Mouse (Mus musculus): ENCODE results near the gene AC161166.1. TPM values are rescaled to one million over a fixed set of nuclear protein-coding genes. Genes with fewer than 3 reads are reported as not detected.
"Not testable (repeated sequence)": the region's sequence is repeated elsewhere in the genome, so short reads cannot be mapped to it uniquely, and the experiment has no call there.

The AC161166.1 gene
- total and polyA plus RNA-seq, 3 experiments: 0.08 TPM; not detected in 2

- TF ChIP-seq MAX (IDR thresholded peaks at IDR 0.05; ENCODE audit: low read length): no peak
- TF ChIP-seq MAFK (IDR thresholded peaks at IDR 0.05; ENCODE audit: insufficient replicate concordance, low read length): 0 out of 2 replicates have a peak, but pooled peaks have one; percentile 61
- peaks cover 4 to 15% of the 10 kb centered on the region in 2 experiments for H3K4me1 ChIP-seq (ENCODE audit: control insufficient read depth in 1 of 2, insufficient read depth in 2 of 2)
- H3K9me3 ChIP-seq (replicated peaks; ENCODE audit: low read length): peaks cover under 1% of the 10 kb centered on the region
- H3K27me3 ChIP-seq (replicated peaks): peaks cover 66% of the 10 kb centered on the region
- H3K36me3 ChIP-seq (replicated peaks in 1 of 2; ENCODE audit: control insufficient read depth in 1 of 2, insufficient read depth in 1 of 2, low read length in 1 of 2): no peaks in the 10 kb centered on the region
- H3K9ac ChIP-seq (ENCODE audit: insufficient read depth, low read depth): no peak overlapping the region
- no peak for DNase-seq (ENCODE audit: extremely low read depth)
- in situ Hi-C loops (cut with MboI; ENCODE audit: low pct_ligation_motif_present, low pct_unique_long_range_greater_than_20kb, low sequenced_read_pairs) (no loop called here), dilution Hi-C loops (cut with MboI; ENCODE audit: extremely low pct_ligation_motif_present, extremely low pct_unique_long_range_greater_than_20kb, low sequenced_read_pairs) (no loop called here)
- no peak overlapping the region for H3K4me2 ChIP-seq (ENCODE audit: insufficient read depth, low read depth, poor library complexity, severe bottlenecking)
- no peaks in the 10 kb centered on the region for H3K79me2 ChIP-seq (replicated peaks; ENCODE audit: control insufficient read depth, extremely low read depth, insufficient read depth, poor library complexity, severe bottlenecking)
- H3K27ac ChIP-seq (ENCODE audit: insufficient read depth, low read depth): no peak overlapping the region
- H3K4me3 ChIP-seq (replicated peaks in 1 of 3; ENCODE audit: low read depth in 2 of 3, low read length in 2 of 3, poor library complexity in 1 of 3): no peak overlapping the region
These were observed 25.6 kb downstream of the AC161166.1 start for GRCm38 (mm10) chr7:24486654-24487130.

DNA sequence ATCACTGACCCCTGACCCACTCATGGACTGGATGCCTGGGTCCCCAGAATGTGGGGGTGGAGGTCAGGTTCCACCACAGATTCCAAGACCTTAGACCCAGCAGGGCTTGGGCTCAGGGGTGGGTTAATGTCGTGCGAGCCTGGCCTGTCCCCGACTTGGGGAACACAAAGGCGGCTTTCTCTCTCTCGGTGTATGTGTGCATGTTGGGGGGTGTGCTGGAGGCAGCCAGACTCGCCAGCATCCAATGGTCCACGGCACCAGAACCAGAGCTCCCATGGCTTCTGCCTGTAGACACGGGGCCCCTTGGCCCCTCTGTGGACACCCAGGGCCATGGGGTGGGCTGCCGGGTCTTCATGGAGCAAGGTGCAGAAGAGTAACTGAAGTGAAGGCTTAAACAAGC is 26.8 kb downstream of the AC161166.1 start:
- no peak for TF ChIP-seq ZKSCAN1 (IDR thresholded peaks at IDR 0.05; ENCODE audit: borderline replicate concordance, low read depth, low read length)
- TF ChIP-seq MEF2A (IDR thresholded peaks at IDR 0.05; ENCODE audit: borderline replicate concordance, low read depth, low read length): no peak
- TF ChIP-seq POLR2AphosphoS2 (IDR thresholded peaks at IDR 0.05; ENCODE audit: low read depth, low read length): no peak
- no peak for TF ChIP-seq CHD2 (IDR thresholded peaks at IDR 0.05; ENCODE audit: low read length)
- Histone ChIP-seq H3K9me3 (replicated peaks; ENCODE audit: low read length) (peaks cover 4% of the 10 kb centered on the region), H3K4me1 (ENCODE audit: control insufficient read depth in 1 of 2, insufficient read depth in 2 of 2) (peaks cover 11 to 24% of the 10 kb centered on the region in 2 experiments), H3K36me3 (replicated peaks in 1 of 2; ENCODE audit: control insufficient read depth in 1 of 2, insufficient read depth in 1 of 2, low read length in 1 of 2) (no peaks in the 10 kb centered on the region), H3K4me3 (replicated peaks in 1 of 3; ENCODE audit: low read depth in 2 of 3, low read length in 2 of 3, poor library complexity in 1 of 3) (no peak overlapping the region), H3K27me3 (replicated peaks) (peaks cover 73% of the 10 kb centered on the region), H3K79me2 (replicated peaks; ENCODE audit: control insufficient read depth, extremely low read depth, insufficient read depth, poor library complexity, severe bottlenecking) (no peaks in the 10 kb centered on the region), H3K9ac (ENCODE audit: insufficient read depth, low read depth) (no peak overlapping the region), H3K27ac (ENCODE audit: insufficient read depth, low read depth) (no peak overlapping the region), H3K4me2 (ENCODE audit: insufficient read depth, low read depth, poor library complexity, severe bottlenecking) (no peak overlapping the region)
- in situ Hi-C loops (cut with MboI; ENCODE audit: low pct_ligation_motif_present, low pct_unique_long_range_greater_than_20kb, low sequenced_read_pairs): no loop called here
- dilution Hi-C loops (cut with MboI; ENCODE audit: extremely low pct_ligation_motif_present, extremely low pct_unique_long_range_greater_than_20kb, low sequenced_read_pairs): no loop called here
- DNase-seq (ENCODE audit: extremely low read depth): no peak

- dilution Hi-C loops (cut with MboI; ENCODE audit: extremely low pct_ligation_motif_present, extremely low pct_unique_long_range_greater_than_20kb, low sequenced_read_pairs); H3K4me2 ChIP-seq (ENCODE audit: insufficient read depth, low read depth, poor library complexity, severe bottlenecking); H3K9ac ChIP-seq (ENCODE audit: insufficient read depth, low read depth); DNase-seq (ENCODE audit: extremely low read depth); H3K79me2 ChIP-seq (replicated peaks; ENCODE audit: control insufficient read depth, extremely low read depth, insufficient read depth, poor library complexity, severe bottlenecking); H3K9me3 ChIP-seq (replicated peaks; ENCODE audit: low read length); H3K36me3 ChIP-seq (replicated peaks in 1 of 2; ENCODE audit: control insufficient read depth in 1 of 2, insufficient read depth in 1 of 2, low read length in 1 of 2); H3K4me3 ChIP-seq (replicated peaks in 1 of 3; ENCODE audit: low read depth in 2 of 3, low read length in 2 of 3, poor library complexity in 1 of 3); in situ Hi-C loops (cut with MboI; ENCODE audit: low pct_ligation_motif_present, low pct_unique_long_range_greater_than_20kb, low sequenced_read_pairs); H3K27ac ChIP-seq (ENCODE audit: insufficient read depth, low read depth): not testable (repeated sequence)
- Histone ChIP-seq H3K4me1 (ENCODE audit: control insufficient read depth in 1 of 2, insufficient read depth in 2 of 2) (peaks cover 11 to 18% of the 10 kb centered on the region in 2 experiments), H3K27me3 (replicated peaks) (peaks cover 86% of the 10 kb centered on the region)
These were observed 29.0 kb downstream of the AC161166.1 start for GRCm38 (mm10) chr7:24483291-24483690.
